Mouse (Mus musculus): ENCODE measurements around the gene Ramp2.
A peak's percentile ranks its signal among the peaks of the same experiment; 100 is the strongest.

The Ramp2 gene

GRCm38 (mm10) chr11:101235429-101235828 is 10.4 kb upstream of the Ramp2 start:
- DNase-seq (ENCODE audit: low spot score), result no peak

- DNase-seq (ENCODE audit: low spot score), result no peak
Observed at GRCm38 (mm10) chr11:101236782-101237181, 9.0 kb upstream of the Ramp2 start.

GRCm38 (mm10) chr11:101238071-101238647 is 7.7 kb upstream of the Ramp2 start:
- DNase-seq (ENCODE audit: low spot score), result no peak

- no peak for DNase-seq (ENCODE audit: low spot score)
Observed at GRCm38 (mm10) chr11:101245071-101245470, 757 bp upstream of the Ramp2 start.

GRCm38 (mm10) chr11:101246702-101247012 is 829 bp downstream of the Ramp2 start:
- no peak for DNase-seq (ENCODE audit: low spot score)

GRCm38 (mm10) chr11:101247521-101248030 is 1.7 kb downstream of the Ramp2 start:
- DNase-seq (ENCODE audit: low spot score), result no peak

- DNase-seq (ENCODE audit: low spot score), result peak; percentile 56
Observed at GRCm38 (mm10) chr11:101248258-101248994, 2.6 kb downstream of the Ramp2 start.

- no peak for DNase-seq (ENCODE audit: low spot score)
Observed at GRCm38 (mm10) chr11:101251031-101251430, 5.2 kb downstream of the Ramp2 start.

- DNase-seq (ENCODE audit: low spot score), result no peak
Observed at GRCm38 (mm10) chr11:101252941-101253340, 7.1 kb downstream of the Ramp2 start.

- DNase-seq (ENCODE audit: low spot score), result peak; percentile 83
Observed at GRCm38 (mm10) chr11:101253613-101254389, 8.0 kb downstream of the Ramp2 start, which contains the start of gene Vps25. Gene Vps25 (plus strand): TSS chr11:101253707.

GRCm38 (mm10) chr11:101255826-101256775 is 10.3 kb downstream of the Ramp2 start:
- DNase-seq (ENCODE audit: low spot score), result no peak

GRCm38 (mm10) chr11:101259261-101259712 is 13.5 kb downstream of the Ramp2 start:
- no peak for DNase-seq (ENCODE audit: low spot score)

GRCm38 (mm10) chr11:101259948-101260825 is 14.4 kb downstream of the Ramp2 start, which contains the start of gene Wnk4:
Gene Wnk4 (plus strand): TSS chr11:101260567.
- peak; percentile 29 for DNase-seq (ENCODE audit: low spot score)

GRCm38 (mm10) chr11:101260826-101261380 is 15.1 kb downstream of the Ramp2 start:
- no peak for DNase-seq (ENCODE audit: low spot score)

GRCm38 (mm10) chr11:101262272-101262967 is 16.6 kb downstream of the Ramp2 start:
- no peak for DNase-seq (ENCODE audit: low spot score)

- no peak for DNase-seq (ENCODE audit: low spot score)
Observed at GRCm38 (mm10) chr11:101263138-101263988, 17.5 kb downstream of the Ramp2 start.

GRCm38 (mm10) chr11:101263989-101264280 is 18.1 kb downstream of the Ramp2 start:
- no peak for DNase-seq (ENCODE audit: low spot score)

- no peak for DNase-seq (ENCODE audit: low spot score)
Observed at GRCm38 (mm10) chr11:101264954-101265471, 19.2 kb downstream of the Ramp2 start.

GRCm38 (mm10) chr11:101265906-101266305 is 20.1 kb downstream of the Ramp2 start:
- DNase-seq (ENCODE audit: low spot score), result no peak
